Mouse (Mus musculus) erythroblast, embryonic 14.5 days (primary cell): ENCODE measurements around the gene Fasl.

Experiments used
- GATA1 ChIP-seq: IDR thresholded peaks from 2 replicates; pipeline ENCODE4 v1.6.1; 2012; ENCODE audit warnings: low read length, inconsistent platforms, mixed read lengths
- TAL1 ChIP-seq: IDR thresholded peaks from 3 replicates; pipeline ENCODE4 v1.6.1; 2012; ENCODE audit warnings: low read length, inconsistent platforms, mixed read lengths

GRCm38 (mm10) chr1:161782725-161783124, 5.6 kb downstream of the Fasl start:
- TF ChIP-seq TAL1 (no peak), GATA1 (no peak)
